Mouse (Mus musculus) left cerebral cortex, postnatal 4 days (tissue): ENCODE measurements around the gene Ttc37. TPM values are rescaled to one million over a fixed set of nuclear protein-coding genes. Genes with fewer than 3 reads are reported as not detected.
A peak's percentile ranks its signal among the peaks of the same experiment; 100 is the strongest.

Experiments
- DNase-seq: peaks from one replicate; pipeline ENCODE4 v3.0.0-alpha.2; 2022
- intact Hi-C: fragments of 180-260 bp; cut with DNase I; formaldehyde crosslinking; loops from one replicate; pipeline ENCODE4 v1.15.1; 2025
- total RNA-seq, 2 experiments: library from RNA; stranded (reverse); gene quantifications; 2 replicates each; pipeline ENCODE4 v1.2.3; 2021

The Ttc37 gene
- 10 to 100 TPM; 24.4 to 28.2 TPM for total RNA-seq

- intact Hi-C loops = no loop called here
- peak; percentile 95 for DNase-seq
These were observed at the start of gene Ttc37, which contains the start of gene Arsk for GRCm38 (mm10) chr13:76098493-76099303. Ttc37 (plus strand) TSS chr13:76098734. Arsk (minus strand) TSS chr13:76098660.

GRCm38 (mm10) chr13:76055391-76056232 lies 42.9 kb upstream of the Ttc37 start:
- intact Hi-C loops = no loop called here
- DNase-seq = peak; percentile 37

GRCm38 (mm10) chr13:76056261-76056724 lies 42.2 kb upstream of the Ttc37 start:
- intact Hi-C loops = no loop called here
- DNase-seq = peak; percentile 77

- intact Hi-C loops = no loop called here
- DNase-seq = no peak
These were observed 41.7 kb upstream of the Ttc37 start, which contains the start of gene Gpr150 for GRCm38 (mm10) chr13:76056896-76057266. Gpr150 (minus strand) TSS chr13:76056996.

- intact Hi-C loops = no loop called here
- DNase-seq = no peak
These were observed 41.1 kb upstream of the Ttc37 start for GRCm38 (mm10) chr13:76057267-76058069.

- intact Hi-C loops = no loop called here
- DNase-seq = no peak
These were observed 38.9 kb upstream of the Ttc37 start for GRCm38 (mm10) chr13:76059591-76059990.

GRCm38 (mm10) chr13:76062126-76062525 lies 36.4 kb upstream of the Ttc37 start:
- peak; percentile 8 for DNase-seq
- intact Hi-C loops = no loop called here

DNA sequence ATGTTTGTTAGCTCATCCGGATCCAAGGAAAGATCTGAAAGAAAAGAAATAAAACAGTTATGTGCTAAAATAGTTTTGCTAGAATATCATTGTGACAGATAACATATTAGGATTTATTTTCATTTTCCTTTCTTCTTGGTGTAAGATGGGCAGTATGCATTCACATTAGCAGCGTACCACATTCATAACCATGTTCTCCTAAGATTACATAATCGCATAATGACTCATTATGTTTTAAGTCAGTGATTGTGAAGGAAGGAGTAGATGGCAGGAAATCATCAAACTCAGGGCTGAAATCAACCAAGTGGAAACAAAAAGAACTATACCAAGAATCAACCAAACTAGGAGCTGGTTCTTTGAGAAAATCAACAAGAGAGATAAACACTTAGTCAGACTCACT lies 36.0 kb upstream of the Ttc37 start:
- no peak for DNase-seq
- intact Hi-C loops = no loop called here

- no peak for DNase-seq
- intact Hi-C loops = no loop called here
These were observed 35.0 kb upstream of the Ttc37 start for GRCm38 (mm10) chr13:76063548-76063947.

DNA sequence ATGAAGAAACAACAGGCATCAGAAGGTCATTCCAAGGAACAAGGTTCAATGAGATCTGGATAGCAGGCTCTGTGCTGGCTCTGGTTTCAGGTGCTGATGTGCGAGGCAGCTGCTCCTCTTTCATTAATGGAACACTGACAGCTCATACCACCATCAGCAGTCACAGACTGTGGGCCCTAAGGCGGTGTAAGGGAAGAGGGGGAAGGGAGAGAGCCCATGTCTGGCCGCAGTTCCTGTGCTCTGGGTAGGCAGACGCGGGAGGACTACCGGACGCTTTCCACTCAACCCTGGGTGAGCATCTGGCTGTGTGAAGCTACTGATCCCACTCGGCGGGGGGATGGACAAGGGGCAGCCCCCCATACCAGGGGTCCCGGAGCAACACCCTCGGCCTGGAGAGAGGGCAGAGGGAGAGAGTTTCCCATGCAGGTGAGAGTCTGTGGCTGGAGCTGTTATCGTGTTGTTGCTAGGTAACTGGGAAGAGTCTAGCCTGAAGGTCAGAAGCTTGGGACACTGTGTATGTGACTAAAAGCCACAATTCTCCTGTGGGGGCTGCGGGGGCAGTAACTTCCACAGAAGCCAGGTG lies 34.1 kb upstream of the Ttc37 start:
- intact Hi-C loops = no loop called here
- DNase-seq = no peak

GRCm38 (mm10) chr13:76074323-76074722 lies 24.2 kb upstream of the Ttc37 start:
- intact Hi-C loops = no loop called here
- no peak for DNase-seq

DNA sequence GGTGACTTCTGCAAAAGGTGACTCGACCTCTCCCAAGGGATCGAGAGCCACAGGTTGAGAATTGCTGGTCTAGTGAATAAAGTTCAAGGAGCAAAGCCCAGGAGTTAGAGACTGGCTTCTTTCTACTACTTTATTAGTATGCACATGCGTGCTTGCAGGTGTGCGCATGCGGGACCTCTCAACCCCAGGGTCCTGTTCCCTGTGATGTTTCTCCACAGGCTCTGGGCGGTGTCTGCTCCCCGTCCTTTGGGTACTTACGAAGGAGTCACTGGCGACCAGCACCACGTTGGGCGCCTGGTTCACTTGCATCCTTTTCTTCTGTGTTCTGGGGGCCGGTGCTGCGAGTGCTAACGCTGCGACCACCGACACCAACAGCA lies 430 bp upstream of the Ttc37 start:
- DNase-seq = no peak
- intact Hi-C loops = no loop called here

- no peak for DNase-seq
- intact Hi-C loops = no loop called here
These were observed 3.5 kb downstream of the Ttc37 start for GRCm38 (mm10) chr13:76101989-76102388.

DNA sequence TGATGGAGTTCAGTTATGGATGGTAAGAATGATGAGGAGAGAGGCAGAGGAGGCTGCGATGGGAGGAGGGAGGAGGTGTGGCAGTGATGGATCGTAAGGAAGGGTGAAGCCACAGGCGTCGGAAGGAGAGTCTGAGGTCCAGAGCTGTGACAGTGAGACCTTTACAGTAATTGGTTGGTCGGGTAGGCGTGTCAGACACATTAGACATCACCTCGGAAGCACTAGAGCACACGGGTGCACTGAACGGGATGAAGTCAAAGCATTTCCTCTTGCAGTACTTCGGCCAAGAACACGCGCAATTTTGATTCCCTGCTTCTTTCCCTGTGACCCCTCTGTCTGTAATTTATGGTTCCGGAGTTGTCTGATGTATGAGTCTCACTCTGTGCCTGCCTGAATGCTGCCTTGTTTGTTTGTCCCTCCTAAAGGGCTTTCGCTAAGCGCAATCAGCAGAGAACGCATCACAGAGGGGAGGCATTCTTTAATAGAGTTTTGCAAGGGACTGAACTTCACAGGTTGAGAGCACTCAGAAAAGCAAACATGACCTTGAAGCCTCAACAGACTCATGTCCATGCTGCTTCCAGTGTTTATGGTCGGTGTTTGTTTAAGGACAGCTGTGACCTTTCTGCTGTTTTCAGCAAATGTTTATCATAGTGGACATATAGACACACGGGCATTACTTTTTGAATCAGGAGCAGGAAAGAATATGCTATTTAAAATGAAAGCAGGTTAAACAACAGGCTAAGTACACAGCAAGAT lies 10.7 kb downstream of the Ttc37 start:
- DNase-seq = no peak
- intact Hi-C loops = no loop called here

GRCm38 (mm10) chr13:76128799-76129198 lies 30.3 kb downstream of the Ttc37 start:
- intact Hi-C loops = no loop called here

GRCm38 (mm10) chr13:76132415-76132814 lies 33.9 kb downstream of the Ttc37 start:
- no peak for DNase-seq
- intact Hi-C loops = no loop called here

More at GRCm38 (mm10) chr13:76128799-76129198, 30.3 kb downstream of the Ttc37 start:
- DNase-seq = no peak

DNA sequence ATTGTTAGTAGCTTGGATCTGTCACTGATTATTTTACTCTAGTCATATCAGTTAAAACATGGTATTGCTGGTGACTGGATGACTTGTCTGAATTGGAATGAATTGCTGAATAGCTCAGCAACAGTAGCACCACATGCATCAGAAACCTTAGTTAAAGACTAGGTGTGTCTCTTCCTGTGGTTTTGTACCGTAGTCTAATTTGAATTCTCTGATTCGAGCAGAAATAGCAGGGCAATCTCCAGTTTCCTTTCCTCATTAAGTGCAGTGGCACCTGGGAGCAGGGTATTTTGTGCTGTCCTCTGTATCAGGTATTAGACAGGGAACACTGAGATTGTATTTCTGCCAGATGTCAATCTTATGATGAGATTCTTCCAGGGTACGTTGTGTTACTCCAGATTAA lies 40.3 kb downstream of the Ttc37 start:
- intact Hi-C loops = no loop called here
- DNase-seq = no peak

GRCm38 (mm10) chr13:76141117-76141808 lies 42.7 kb downstream of the Ttc37 start:
- intact Hi-C loops = no loop called here
- DNase-seq = no peak

- intact Hi-C loops = no loop called here
- no peak for DNase-seq
These were observed 51.9 kb downstream of the Ttc37 start for GRCm38 (mm10) chr13:76150483-76150882.
